Mouse (Mus musculus) heart, postnatal 0 days (tissue): Measurements from ENCODE around the gene Apex1. TPM values are rescaled to one million over a fixed set of nuclear protein-coding genes. Genes with fewer than 3 reads are reported as not detected.
"Not testable (repeated sequence)": the region's sequence is repeated elsewhere in the genome, so short reads cannot be mapped to it uniquely, and the experiment has no call there.

Source experiments
- ATAC-seq: fragments of 200-750 bp; cut with Nextera tagmentation; 2 replicates; pipeline ENCODE4 v1.8.0; 2017; ENCODE audit warnings: low read depth, moderate number of reproducible peaks, moderate library complexity; ENCODE audit not compliant: insufficient read depth
- DNase-seq: peaks from one replicate; pipeline ENCODE4 v3.0.0-alpha.2; 2016; ENCODE audit warnings: low spot score
- H3K27ac ChIP-seq: fragments of 300-500 bp; sonication (generic); 2 replicates; pipeline ENCODE4 v1.5.1; 2014; ENCODE audit warnings: low read depth, mild to moderate bottlenecking
- H3K27me3 ChIP-seq: fragments of 300-500 bp; sonication (generic); 2 replicates; pipeline ENCODE4 v1.6.1; 2014; ENCODE audit warnings: low read length, mixed read lengths; ENCODE audit not compliant: control insufficient read depth, insufficient read depth
- H3K36me3 ChIP-seq: fragments of 300-500 bp; sonication (generic); replicated peaks from 2 replicates; pipeline ENCODE4 v1.6.1; 2014; ENCODE audit warnings: low read length, mixed read lengths; ENCODE audit not compliant: control insufficient read depth, insufficient read depth
- H3K4me1 ChIP-seq: fragments of 300-500 bp; sonication (generic); 2 replicates; pipeline ENCODE4 v1.6.1; 2014; ENCODE audit warnings: antibody characterized with exemption; ENCODE audit not compliant: control insufficient read depth, insufficient read depth
- H3K4me2 ChIP-seq: fragments of 300-500 bp; sonication (generic); 2 replicates; pipeline ENCODE4 v1.6.1; 2014; ENCODE audit warnings: low read depth, mild to moderate bottlenecking, low read length, moderate library complexity
- H3K4me3 ChIP-seq: fragments of 300-500 bp; sonication (generic); 2 replicates; pipeline ENCODE4 v1.5.1; 2014; ENCODE audit warnings: low read depth, low read length
- H3K9ac ChIP-seq: fragments of 300-500 bp; sonication (generic); replicated peaks from 2 replicates; pipeline ENCODE4 v1.6.1; 2014; ENCODE audit warnings: low read depth, low read length, mixed read lengths
- H3K9me3 ChIP-seq: fragments of 300-500 bp; sonication (generic); replicated peaks from 2 replicates; pipeline ENCODE4 v1.6.1; 2016; ENCODE audit warnings: low read length; ENCODE audit not compliant: control insufficient read depth
- CTCF ChIP-seq: IDR thresholded peaks from 2 replicates; pipeline ENCODE4 v1.5.1; 2016; ENCODE audit warnings: antibody characterized with exemption, control low read depth, low read depth
- EP300 ChIP-seq: IDR thresholded peaks from 2 replicates; pipeline ENCODE4 v1.6.1; 2016; ENCODE audit warnings: antibody characterized with exemption, low read depth
- WGBS: fragments of 180-500 bp; shearing (Covaris S2); extraction: QIAGEN DNeasy Blood & Tissue Kit; methylation state at CpG from one replicate; pipeline ENCODE4 v1.1.7; 2014; 5-methylcytosine and 5-hydroxymethylcytosine counted together
- polyA plus RNA-seq: library from polyadenylated mRNA; unstranded; fragments of >200 nt; fragmentation: Nextera tagmentation; extraction: Ambion mirVana; gene quantifications from 2 replicates; pipeline ENCODE4 v1.2.1, GENCODE M21; 2015
- total RNA-seq: library from RNA; depleted of rRNA; stranded (reverse); fragments of >200 nt; gene quantifications from 2 replicates; pipeline ENCODE4 v1.2.3, GENCODE M21; 2014; ENCODE audit warnings: low replicate concordance

Gene Apex1
- total and polyA plus RNA-seq, 2 experiments from 2014 or later: 52.7 to 77.2 TPM

DNA sequence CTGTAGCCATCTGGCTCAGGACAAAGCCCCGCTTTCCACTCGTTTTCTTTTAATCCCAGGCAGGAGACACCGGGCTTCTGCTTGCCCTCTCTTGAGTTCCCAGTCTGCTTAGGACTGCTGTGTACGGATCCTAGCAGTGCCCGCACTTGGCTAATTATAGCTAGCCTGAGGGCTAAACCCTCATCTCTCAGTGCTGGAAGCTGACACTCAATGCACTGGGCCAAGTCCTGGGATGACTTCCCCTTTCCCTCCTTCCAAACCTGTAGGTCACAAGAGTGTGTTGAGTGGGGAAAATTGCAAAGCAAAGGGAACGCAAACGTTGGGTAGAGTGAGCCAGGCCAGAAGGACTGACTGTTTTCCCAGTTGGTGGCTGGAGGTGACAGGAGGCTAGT lies 27.4 kb upstream of the Apex1 start, which contains the start of gene Klhl33:
Gene Klhl33 (minus strand): TSS at position 134 of the 392 bp plus-strand sequence.
- no peak for TF ChIP-seq EP300
- TF ChIP-seq CTCF: no peak
- DNase-seq: peak; percentile 57
- H3K9ac ChIP-seq: peak within 1 kb of the TSS; percentile 23; the same call in 1 of the 2 replicates
- peak within 1 kb of the TSS; percentile 39 for H3K4me3 ChIP-seq
- H3K4me2 ChIP-seq: peak within 1 kb of the TSS; percentile 70
- H3K27ac ChIP-seq: no peak within 1 kb of the TSS
- H3K27me3 ChIP-seq: no peaks in the 10 kb centered on the region
- no peaks in the 10 kb centered on the region for H3K4me1 ChIP-seq
- WGBS: 32% methylated on average over 7 of the region's 7 CpGs
- ATAC-seq: peak; percentile 57
- no peaks in the 10 kb centered on the region for H3K36me3 ChIP-seq
- H3K9me3 ChIP-seq: no peaks in the 10 kb centered on the region

DNA sequence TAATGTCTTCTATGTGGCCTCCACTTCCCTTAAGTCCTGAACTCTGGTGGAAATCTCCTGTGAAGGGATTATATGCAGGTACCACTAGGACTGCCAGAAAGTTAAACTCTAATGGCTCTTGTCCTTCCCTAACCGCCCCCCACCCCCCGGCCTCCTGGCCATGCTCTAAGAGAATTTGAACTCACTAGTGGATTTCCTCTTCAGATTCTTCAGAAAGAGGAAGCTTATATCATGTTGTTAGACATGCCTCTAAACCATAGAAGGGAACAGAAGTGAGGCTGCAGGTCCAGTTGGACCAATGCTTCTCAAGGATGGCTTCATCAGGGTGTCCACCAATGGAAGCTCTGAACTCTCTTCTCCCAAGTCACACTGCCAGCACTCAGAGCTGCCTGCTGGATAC lies 26.8 kb upstream of the Apex1 start:
- not testable (repeated sequence) for H3K9me3 ChIP-seq, DNase-seq, H3K4me3 ChIP-seq, H3K4me1 ChIP-seq, H3K4me2 ChIP-seq, H3K9ac ChIP-seq, H3K36me3 ChIP-seq, ATAC-seq, H3K27me3 ChIP-seq, H3K27ac ChIP-seq
- WGBS: 87% methylated on average over 2 of the region's 2 CpGs

DNA sequence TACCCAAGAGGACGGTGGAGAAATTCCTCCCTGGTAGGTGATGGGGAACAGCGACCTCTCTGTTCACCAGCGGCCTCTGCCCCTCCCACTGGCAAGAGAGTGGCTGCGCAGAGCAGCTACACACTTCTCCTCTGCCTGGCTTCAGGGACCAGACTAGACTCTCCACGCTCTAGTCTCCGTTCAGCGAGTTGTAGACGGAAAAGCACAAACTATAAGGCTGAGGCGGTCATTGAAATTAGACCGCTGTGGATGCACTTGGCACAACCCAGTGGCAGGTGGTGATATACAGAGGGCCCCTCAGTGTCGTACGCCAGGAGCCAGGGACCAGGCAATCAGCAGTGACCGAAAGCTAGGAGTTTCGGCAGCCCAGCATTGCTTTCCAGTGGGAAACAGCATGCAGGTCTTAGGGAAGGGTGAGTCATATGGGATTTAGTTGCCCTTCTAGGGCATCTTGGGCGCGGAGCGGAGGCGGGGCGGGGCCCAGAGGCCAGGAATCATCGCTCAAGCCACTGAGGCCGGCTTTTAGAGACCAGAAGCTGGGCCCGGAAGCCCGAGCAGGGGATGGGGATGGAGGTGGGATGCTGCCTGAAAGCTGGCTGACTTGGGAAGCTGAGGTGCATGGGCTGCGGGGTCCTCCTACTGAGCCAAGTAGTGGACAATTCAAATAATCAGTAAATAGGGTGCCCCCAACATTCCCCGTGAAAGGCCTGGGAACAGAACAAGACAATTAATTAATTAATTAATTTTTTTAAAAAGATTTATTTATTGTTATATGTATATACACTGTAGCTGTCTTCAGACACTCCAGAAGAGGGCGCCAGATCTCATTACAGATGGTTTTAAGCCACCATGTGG lies 20.6 kb upstream of the Apex1 start:
- peak overlapping the region; percentile 18; the same call in 1 of the 2 replicates for H3K9ac ChIP-seq
- H3K4me1 ChIP-seq: peaks cover 9% of the 10 kb centered on the region
- TF ChIP-seq CTCF (peak; percentile 38), EP300 (no peak)
- WGBS: 5% methylated on average over 26 of the region's 26 CpGs
- DNase-seq: peak; percentile 48
- peak overlapping the region; percentile 39 for H3K4me3 ChIP-seq
- H3K9me3 ChIP-seq: no peaks in the 10 kb centered on the region
- H3K36me3 ChIP-seq: no peaks in the 10 kb centered on the region
- no peak overlapping the region for H3K27ac ChIP-seq
- peak; percentile 85 for ATAC-seq
- peak overlapping the region; percentile 63 for H3K4me2 ChIP-seq
- H3K27me3 ChIP-seq: no peaks in the 10 kb centered on the region

DNA sequence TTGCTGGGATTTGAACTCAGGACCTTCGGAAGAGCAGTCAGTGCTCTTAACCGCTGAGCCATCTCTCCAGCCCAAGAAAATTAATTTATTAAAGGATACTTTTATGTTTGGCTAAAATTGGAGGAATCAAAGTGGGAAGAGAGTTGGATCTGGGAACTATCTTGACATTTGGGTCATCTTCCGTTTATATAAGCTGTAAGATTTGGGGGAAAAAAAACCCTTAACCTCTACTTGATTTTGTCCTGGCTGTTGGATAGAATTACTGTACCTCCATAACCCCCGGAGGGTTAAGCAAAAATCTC lies 20.0 kb upstream of the Apex1 start:
- TF ChIP-seq EP300: no peak
- TF ChIP-seq CTCF: no peak
- Histone ChIP-seq H3K4me3 (no peak overlapping the region), H3K4me2 (no peak overlapping the region), H3K4me1 (peaks cover 9% of the 10 kb centered on the region), H3K27ac (no peak overlapping the region), H3K36me3 (no peaks in the 10 kb centered on the region), H3K27me3 (no peaks in the 10 kb centered on the region), H3K9ac (no peak overlapping the region), H3K9me3 (no peaks in the 10 kb centered on the region)
- DNase-seq (no peak), ATAC-seq (no peak)
- 87% methylated on average over 4 of the region's 4 CpGs for WGBS

DNA sequence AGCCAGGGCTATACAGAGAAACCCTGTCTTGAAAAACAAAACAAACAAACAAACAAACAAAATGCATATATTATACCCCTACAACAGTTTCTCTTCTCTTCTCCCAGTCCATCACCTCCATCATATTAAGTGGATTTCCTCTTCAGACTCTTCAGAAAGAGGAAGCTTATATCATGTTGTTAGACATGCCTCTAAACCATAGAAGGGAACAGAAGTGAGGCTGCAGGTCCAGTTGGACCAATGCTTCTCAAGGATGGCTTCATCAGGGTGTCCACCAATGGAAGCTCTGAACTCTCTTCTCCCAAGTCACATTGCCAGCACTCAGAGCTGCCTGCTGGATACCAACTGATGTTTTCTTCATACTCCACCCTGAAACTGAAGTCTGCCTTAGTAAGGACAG lies 19.4 kb upstream of the Apex1 start:
- H3K36me3 ChIP-seq, H3K9me3 ChIP-seq, H3K27me3 ChIP-seq, H3K9ac ChIP-seq, ATAC-seq, H3K4me1 ChIP-seq, DNase-seq, H3K4me3 ChIP-seq, H3K4me2 ChIP-seq, H3K27ac ChIP-seq: not testable (repeated sequence)

DNA sequence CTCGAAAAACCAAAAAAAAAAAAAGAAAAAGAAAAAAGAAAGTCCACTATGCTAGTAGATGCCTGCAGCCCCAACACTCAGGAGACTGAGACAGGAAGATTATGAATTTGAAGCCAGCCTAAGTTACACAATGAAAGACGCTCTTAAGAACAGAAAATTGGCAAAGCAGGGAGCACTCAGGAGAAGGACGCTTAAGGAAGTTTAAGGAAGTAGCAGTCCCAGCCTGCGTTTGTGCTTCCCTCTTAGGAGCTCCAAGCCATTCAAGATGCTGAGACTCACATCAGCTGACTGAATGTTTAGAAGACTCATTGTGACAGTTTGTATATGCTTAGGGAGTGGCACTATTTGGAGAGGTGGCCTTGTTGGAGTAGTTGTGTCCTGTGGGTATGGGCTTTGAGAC lies 16.6 kb upstream of the Apex1 start:
- 74% methylated on average over 4 of the region's 4 CpGs for WGBS
- no peak for TF ChIP-seq CTCF
- no peak for TF ChIP-seq EP300
- ATAC-seq: no peak

More for the DNA sequence above, 16.6 kb upstream of the Apex1 start:
- DNase-seq: no peak
- Histone ChIP-seq H3K9ac (no peak overlapping the region), H3K9me3 (no peaks in the 10 kb centered on the region), H3K4me3 (no peak overlapping the region), H3K36me3 (peaks cover 22% of the 10 kb centered on the region), H3K27ac (no peak overlapping the region), H3K27me3 (no peaks in the 10 kb centered on the region), H3K4me1 (peaks cover 9% of the 10 kb centered on the region), H3K4me2 (no peak overlapping the region)
